Mouse (Mus musculus) forebrain, embryonic 15.5 days (tissue): ENCODE data around the gene Sept14. TPM values are rescaled to one million over a fixed set of nuclear protein-coding genes. Genes with fewer than 3 reads are reported as not detected.
"Not testable (repeated sequence)": the region's sequence is repeated elsewhere in the genome, so short reads cannot be mapped to it uniquely, and the experiment has no call there.

Experiments
- ATAC-seq: fragments of 200-750 bp; cut with Nextera tagmentation; replicated peaks from 2 replicates; pipeline ENCODE4 v1.8.0; 2017; ENCODE audit warnings: mild to moderate bottlenecking, moderate TSS enrichment, moderate library complexity
- H3K27ac ChIP-seq: fragments of 300-500 bp; sonication (generic); replicated peaks from 2 replicates; pipeline ENCODE4 v1.5.1; 2015; ENCODE audit warnings: mild to moderate bottlenecking, inconsistent platforms
- H3K27me3 ChIP-seq: fragments of 300-500 bp; sonication (generic); 2 replicates; pipeline ENCODE4 v1.6.1; 2015; ENCODE audit warnings: inconsistent platforms
- H3K36me3 ChIP-seq: fragments of 300-500 bp; sonication (generic); 2 replicates; pipeline ENCODE4 v1.6.1; 2015; ENCODE audit warnings: mild to moderate bottlenecking, inconsistent platforms
- H3K4me1 ChIP-seq: fragments of 300-500 bp; sonication (generic); 2 replicates; pipeline ENCODE4 v1.6.1; 2015; ENCODE audit warnings: inconsistent platforms
- H3K4me2 ChIP-seq: fragments of 300-500 bp; sonication (generic); replicated peaks from 2 replicates; pipeline ENCODE4 v1.6.1; 2015; ENCODE audit warnings: mild to moderate bottlenecking, inconsistent platforms
- H3K4me3 ChIP-seq: fragments of 300-500 bp; sonication (generic); 2 replicates; pipeline ENCODE4 v1.5.1; 2015; ENCODE audit warnings: mild to moderate bottlenecking, inconsistent platforms
- H3K9ac ChIP-seq: fragments of 300-500 bp; sonication (generic); replicated peaks from 2 replicates; pipeline ENCODE4 v1.6.1; 2015; ENCODE audit warnings: mild to moderate bottlenecking, inconsistent platforms
- H3K9me3 ChIP-seq: fragments of 300-500 bp; sonication (generic); 2 replicates; pipeline ENCODE4 v1.6.1; 2016; ENCODE audit warnings: inconsistent platforms
- WGBS: fragments of 180-500 bp; shearing (Covaris S2); methylation state at CpG from one replicate; pipeline ENCODE4 v1.1.7; 2015; ENCODE audit warnings: mixed read lengths; 5-methylcytosine and 5-hydroxymethylcytosine counted together
- polyA plus RNA-seq: library from polyadenylated mRNA; unstranded; fragments of >200 nt; fragmentation: Nextera tagmentation; extraction: Ambion mirVana; gene quantifications from 2 replicates; pipeline ENCODE4 v1.2.1, GENCODE M21; 2015

The Sept14 gene
- polyA plus RNA-seq, 1 experiment from 2014 or later = not detected

DNA sequence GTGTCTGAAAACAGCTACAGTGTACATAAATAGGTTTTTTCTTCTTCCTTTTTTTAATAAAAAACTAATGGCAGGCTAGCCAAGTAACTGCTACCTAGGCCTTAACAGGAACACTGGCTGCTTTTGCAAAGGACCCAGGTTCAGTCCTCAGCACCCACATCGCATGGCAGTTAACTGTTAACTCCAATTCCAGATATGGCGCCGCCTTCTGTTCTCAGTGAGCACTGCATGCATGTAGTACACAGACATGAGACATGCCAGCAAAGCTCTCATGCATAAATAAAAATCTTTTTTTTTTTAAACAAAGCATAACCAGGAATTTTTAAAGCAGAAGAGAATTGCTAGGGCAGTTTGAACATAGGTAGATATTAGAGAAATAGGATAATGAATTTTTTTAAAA is 11.9 kb upstream of the Sept14 start:
- Histone ChIP-seq H3K4me3 (no peak overlapping the region), H3K27me3 (no peaks in the 10 kb centered on the region), H3K27ac (no peak overlapping the region), H3K4me2 (no peak overlapping the region), H3K36me3 (peaks cover 30% of the 10 kb centered on the region), H3K4me1 (peaks cover 9% of the 10 kb centered on the region), H3K9ac (no peak overlapping the region), H3K9me3 (no peaks in the 10 kb centered on the region)
- no peak for ATAC-seq
- 88% methylated on average over 3 of the region's 3 CpGs for WGBS

DNA sequence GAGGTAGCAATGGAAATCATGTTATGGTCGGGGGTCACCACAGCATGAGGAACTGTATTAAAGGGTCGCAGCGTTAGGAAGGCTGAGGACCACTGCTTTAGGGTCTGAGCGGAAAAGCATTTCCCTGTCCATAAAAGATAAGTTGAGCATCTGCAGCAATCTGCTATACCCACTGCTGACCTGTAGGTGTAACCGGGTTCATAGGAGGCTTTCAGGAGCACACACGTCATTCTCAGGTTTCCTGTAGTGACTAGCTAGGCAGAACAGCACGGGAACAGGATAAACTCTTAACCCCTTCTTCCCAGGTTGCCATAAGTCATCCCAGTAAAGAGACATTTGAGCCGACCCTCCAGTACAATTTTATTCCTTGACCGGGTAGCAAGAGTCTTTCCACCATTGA is 8.7 kb upstream of the Sept14 start:
- Histone ChIP-seq H3K4me1 (peaks cover 13% of the 10 kb centered on the region), H3K4me3 (no peak overlapping the region), H3K27me3 (no peaks in the 10 kb centered on the region), H3K27ac (no peak overlapping the region), H3K36me3 (peaks cover 30% of the 10 kb centered on the region), H3K9me3 (no peaks in the 10 kb centered on the region), H3K4me2 (no peak overlapping the region), H3K9ac (no peak overlapping the region)
- 88% methylated on average over 9 of the region's 9 CpGs for WGBS
- no peak for ATAC-seq

DNA sequence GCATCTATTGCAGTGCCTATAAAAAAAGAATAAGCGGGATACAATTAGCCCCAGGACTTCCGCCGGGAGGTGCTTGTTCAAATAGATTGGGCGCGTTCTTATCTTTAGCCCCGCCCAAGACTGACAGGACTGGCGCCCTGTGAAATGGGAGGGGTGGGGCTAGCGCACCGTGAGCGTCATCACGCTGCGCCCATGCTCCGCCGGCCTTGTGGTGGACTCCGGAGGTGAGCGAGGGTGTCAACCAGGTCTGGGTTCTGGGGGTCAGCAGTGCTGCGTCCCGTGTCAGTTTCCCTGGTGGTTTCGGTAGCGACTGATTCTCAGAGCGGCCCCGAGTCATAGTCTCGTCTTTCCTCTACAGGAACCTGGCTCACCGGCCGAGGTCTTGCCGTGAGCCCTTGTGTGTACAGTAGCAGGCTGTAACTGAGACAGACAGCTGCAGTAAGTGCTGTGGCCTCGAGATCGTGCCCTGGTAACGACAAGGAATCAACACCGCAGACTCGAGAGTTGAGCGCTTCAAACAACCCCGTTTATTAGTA is 7.1 kb upstream of the Sept14 start, which contains the start of gene Mrps17:
Gene Mrps17 (plus strand): TSS at position 172 of the 536 bp plus-strand sequence.
- Histone ChIP-seq H3K27ac (peak within 1 kb of the TSS; percentile 64), H3K9me3 (no peaks in the 10 kb centered on the region), H3K4me1 (peaks cover 13% of the 10 kb centered on the region), H3K27me3 (no peaks in the 10 kb centered on the region), H3K36me3 (peaks cover 30% of the 10 kb centered on the region), H3K4me3 (peak within 1 kb of the TSS; percentile 71), H3K4me2 (peak within 1 kb of the TSS; percentile 78), H3K9ac (peak within 1 kb of the TSS; percentile 68)
- peak; percentile 96 for ATAC-seq
- under 1% methylated on average over 33 of the region's 33 CpGs for WGBS

DNA sequence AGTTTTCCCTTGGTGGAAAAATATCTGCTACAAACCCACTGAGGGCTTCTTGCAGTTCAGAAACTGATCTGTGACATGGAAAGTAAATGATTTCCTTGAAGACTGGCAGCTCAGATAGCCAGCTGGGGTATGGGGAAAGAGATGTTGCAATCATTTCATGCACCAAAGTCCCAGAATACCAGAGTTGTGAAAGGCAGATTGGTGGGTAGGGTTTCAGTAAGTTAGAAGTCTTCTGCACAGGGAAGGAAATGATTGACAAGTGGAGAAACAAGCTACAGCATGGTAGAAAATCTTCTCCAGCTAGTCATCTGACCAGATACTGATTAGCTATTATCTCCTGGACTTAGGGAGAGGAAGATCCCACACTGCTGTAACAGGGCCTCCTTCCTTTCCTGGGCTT is 4.9 kb downstream of the Sept14 start:
- Histone ChIP-seq H3K9me3 (no peaks in the 10 kb centered on the region), H3K4me2 (no peak overlapping the region)
- ATAC-seq = no peak

DNA sequence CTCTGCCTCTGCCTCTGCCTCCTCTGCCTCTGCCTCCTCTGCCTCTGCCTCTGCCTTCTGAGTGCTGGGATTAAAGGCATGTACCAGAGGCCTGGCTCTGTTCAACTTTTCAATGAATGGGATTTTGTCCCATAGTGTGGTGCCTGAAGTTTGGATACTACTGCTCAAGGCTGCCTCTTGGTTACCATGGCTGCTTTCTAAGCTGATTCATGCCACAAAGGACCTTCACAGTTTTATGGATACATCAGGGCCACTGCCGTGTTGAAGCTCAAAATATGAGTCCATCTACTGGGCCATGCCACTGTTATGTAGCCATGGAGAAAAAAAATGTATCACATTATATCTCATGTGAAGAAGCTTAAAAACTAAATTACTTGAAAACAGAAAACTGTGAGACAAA is 6.6 kb downstream of the Sept14 start:
- Histone ChIP-seq H3K27me3 (peaks cover 4% of the 10 kb centered on the region; the same call in 1 of the 2 replicates), H3K9me3 (no peaks in the 10 kb centered on the region), H3K9ac (no peak overlapping the region), H3K27ac (no peak overlapping the region), H3K4me1 (no peaks in the 10 kb centered on the region), H3K4me2 (no peak overlapping the region), H3K36me3 (no peaks in the 10 kb centered on the region), H3K4me3 (no peak overlapping the region)
- WGBS = 85% methylated on average over 1 of the region's 1 CpGs
- ATAC-seq = no peak

More for the DNA sequence above, 4.9 kb downstream of the Sept14 start:
- H3K27ac ChIP-seq = no peak overlapping the region
- no peak overlapping the region for H3K4me3 ChIP-seq
- no peak overlapping the region for H3K9ac ChIP-seq
- no peaks in the 10 kb centered on the region for H3K36me3 ChIP-seq
- H3K4me1 ChIP-seq = no peaks in the 10 kb centered on the region
- H3K27me3 ChIP-seq = peaks cover 4% of the 10 kb centered on the region; the same call in 1 of the 2 replicates

DNA sequence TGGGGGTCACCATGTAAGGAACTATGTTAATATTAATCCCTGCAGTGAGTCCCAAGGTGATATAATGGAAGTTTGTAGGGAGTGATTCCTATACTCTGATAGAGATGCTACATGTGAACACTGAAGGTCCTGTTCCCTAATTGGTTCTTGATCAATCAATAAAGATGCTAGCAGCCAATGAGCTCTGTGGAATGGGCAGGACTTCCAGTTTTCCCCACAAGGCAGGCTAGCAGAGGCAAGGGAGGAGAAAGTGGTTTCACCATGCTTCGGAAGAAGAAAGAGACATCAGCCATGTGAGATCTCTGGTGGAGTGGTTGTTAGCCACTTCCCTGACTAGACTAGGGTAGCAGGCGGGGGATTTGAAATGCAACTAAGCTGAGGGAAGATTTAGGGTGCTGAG is 7.8 kb downstream of the Sept14 start:
- 37% methylated on average over 2 of the region's 2 CpGs for WGBS

DNA sequence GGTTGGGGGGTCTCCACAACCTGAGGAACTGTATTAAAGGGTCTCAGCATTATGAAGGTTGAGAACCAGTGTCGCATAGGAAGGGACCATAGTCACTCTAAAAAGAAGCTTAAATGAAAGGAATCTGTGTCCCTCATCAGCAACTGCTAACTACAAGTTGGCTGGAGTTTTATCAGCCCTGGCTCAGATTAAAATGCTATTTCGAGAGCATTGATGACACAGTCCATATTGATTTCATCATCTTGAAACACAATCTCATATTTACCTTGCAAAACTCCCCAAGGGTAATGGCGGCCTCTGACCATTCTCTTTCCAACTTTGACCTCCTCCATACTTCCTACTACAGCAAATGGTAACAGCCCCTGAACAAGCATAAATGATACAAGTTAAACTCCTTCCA is 17.8 kb downstream of the Sept14 start:
- Histone ChIP-seq H3K4me1 (no peaks in the 10 kb centered on the region), H3K36me3 (no peaks in the 10 kb centered on the region), H3K27ac (no peak overlapping the region), H3K4me3 (no peak overlapping the region), H3K9me3 (no peaks in the 10 kb centered on the region), H3K4me2 (no peak overlapping the region), H3K9ac (no peak overlapping the region), H3K27me3 (no peaks in the 10 kb centered on the region; the same call in 1 of the 2 replicates)
- ATAC-seq = no peak
- 84% methylated on average over 3 of the region's 3 CpGs for WGBS

More for the DNA sequence above, 7.8 kb downstream of the Sept14 start:
- ATAC-seq = no peak
- Histone ChIP-seq H3K36me3 (no peaks in the 10 kb centered on the region), H3K27me3 (peaks cover 4% of the 10 kb centered on the region; the same call in 1 of the 2 replicates), H3K27ac (no peak overlapping the region), H3K4me1 (no peaks in the 10 kb centered on the region), H3K9ac (no peak overlapping the region), H3K9me3 (no peaks in the 10 kb centered on the region), H3K4me2 (no peak overlapping the region), H3K4me3 (no peak overlapping the region)

DNA sequence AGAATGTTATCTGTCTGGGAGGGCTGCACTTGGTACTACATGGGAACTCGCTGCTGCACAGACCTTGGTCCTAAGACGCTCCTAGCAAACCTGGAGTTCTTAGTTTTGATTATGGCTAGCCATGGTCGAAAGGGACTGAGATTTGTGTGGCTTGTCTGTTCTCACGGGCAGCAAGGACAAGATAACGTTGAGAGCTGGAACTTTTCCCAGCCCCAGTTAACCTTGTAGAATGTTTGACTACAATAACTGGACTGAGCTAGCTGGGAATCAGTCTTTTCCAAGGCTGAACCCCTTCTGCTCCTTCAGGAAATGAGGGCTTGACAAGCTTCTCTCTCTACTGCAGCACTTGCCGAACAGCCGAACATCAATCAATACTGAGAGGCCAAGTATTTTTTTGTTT is 20.7 kb downstream of the Sept14 start:
- H3K9ac ChIP-seq = no peak overlapping the region
- H3K36me3 ChIP-seq = no peaks in the 10 kb centered on the region
- no peaks in the 10 kb centered on the region for H3K27me3 ChIP-seq
- no peak for ATAC-seq
- H3K27ac ChIP-seq = no peak overlapping the region
- no peaks in the 10 kb centered on the region for H3K4me1 ChIP-seq
- 83% methylated on average over 7 of the region's 7 CpGs for WGBS
- H3K4me2 ChIP-seq = no peak overlapping the region
- H3K9me3 ChIP-seq = no peaks in the 10 kb centered on the region
- H3K4me3 ChIP-seq = no peak overlapping the region

DNA sequence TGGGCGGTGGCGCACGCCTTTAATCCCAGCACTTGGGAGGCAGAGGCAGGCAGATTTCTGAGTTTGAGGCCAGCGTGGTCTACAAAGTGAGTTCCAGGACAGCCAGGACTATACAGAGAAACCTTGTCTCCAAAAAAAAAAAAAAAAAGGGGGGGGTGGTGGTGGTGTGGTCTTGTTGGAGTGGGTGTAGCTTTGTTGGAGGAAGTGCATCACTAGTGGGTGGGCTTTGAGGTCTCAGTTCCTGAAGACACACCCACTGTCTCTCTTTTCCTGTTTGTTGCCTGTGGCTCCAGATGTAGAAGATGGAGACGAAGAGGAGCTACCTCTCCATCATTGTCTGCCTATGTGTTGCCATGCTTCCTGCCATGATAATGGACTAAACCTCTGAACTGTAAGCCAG is 23.2 kb downstream of the Sept14 start:
- WGBS = 93% methylated on average over 5 of the region's 5 CpGs
- not testable (repeated sequence) for H3K27me3 ChIP-seq, ATAC-seq, H3K36me3 ChIP-seq, H3K27ac ChIP-seq, H3K4me1 ChIP-seq, H3K4me2 ChIP-seq, H3K9ac ChIP-seq, H3K9me3 ChIP-seq, H3K4me3 ChIP-seq

DNA sequence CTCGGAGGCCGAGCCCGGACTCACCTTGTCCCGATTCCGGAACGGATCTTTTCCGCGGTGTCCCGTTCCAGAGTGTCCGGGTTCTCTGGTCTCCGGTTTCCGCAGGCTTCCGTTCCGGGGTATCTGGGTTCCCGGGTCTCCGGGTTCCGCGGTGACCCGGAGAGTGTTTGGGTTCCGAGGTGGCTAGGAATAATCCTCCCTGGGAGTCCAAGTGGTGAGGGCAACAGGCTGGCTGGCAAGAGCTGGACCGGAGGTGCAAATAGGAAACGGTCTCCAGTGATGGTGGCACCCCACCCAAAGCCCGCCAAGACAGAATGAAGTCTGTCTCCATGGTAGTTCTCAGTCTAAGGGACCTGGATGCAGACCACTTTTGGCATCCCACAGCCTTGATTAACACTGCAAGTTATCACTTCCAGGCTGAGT is 38.3 kb downstream of the Sept14 start, which contains the start of gene Zfp11:
Gene Zfp11 (minus strand): TSS at position 64 of the 423 bp plus-strand sequence.
- H3K9me3 ChIP-seq = no peaks in the 10 kb centered on the region
- H3K9ac ChIP-seq = peak within 1 kb of the TSS; percentile 91
- peaks cover 13% of the 10 kb centered on the region for H3K4me1 ChIP-seq
- H3K27ac ChIP-seq = peak within 1 kb of the TSS; percentile 39
- H3K36me3 ChIP-seq = no peaks in the 10 kb centered on the region
- peak within 1 kb of the TSS; percentile 75 for H3K4me3 ChIP-seq
- peak within 1 kb of the TSS; percentile 80 for H3K4me2 ChIP-seq
- peak; percentile 84 for ATAC-seq
- WGBS = 2% methylated on average over 23 of the region's 23 CpGs
- H3K27me3 ChIP-seq = no peaks in the 10 kb centered on the region

DNA sequence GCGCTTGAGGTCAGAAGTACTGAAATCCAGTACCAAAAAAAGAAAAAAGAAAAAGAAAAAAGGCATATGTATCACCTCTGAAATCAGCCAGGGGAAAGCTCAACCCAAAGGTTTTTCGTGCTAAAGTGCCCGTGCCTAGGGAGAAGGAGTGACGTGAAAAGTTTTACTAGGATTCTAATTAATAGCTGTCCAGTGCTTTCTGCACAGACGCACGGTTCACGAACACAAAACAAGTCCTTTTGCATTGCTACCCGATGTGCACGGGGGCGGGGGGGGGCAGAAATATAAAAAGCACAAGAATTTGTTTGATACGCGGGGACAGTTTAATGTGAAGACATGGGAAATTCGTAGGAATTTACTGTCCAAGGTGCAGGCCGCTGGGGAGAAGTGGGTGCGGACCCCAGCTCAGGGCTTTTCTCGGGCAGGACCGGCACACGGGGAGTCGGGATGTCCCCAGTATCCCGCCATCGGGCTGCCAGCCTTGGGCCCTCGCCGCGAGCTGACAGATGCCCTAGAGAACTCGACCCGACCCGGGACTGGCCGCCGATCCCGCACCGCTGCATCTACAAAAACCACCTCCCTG is 38.8 kb downstream of the Sept14 start:
- Histone ChIP-seq H3K27ac (peak overlapping the region; percentile 39; the same call in 1 of the 2 replicates), H3K9me3 (no peaks in the 10 kb centered on the region), H3K4me1 (peaks cover 13% of the 10 kb centered on the region), H3K9ac (peak overlapping the region; percentile 91), H3K4me3 (peak overlapping the region; percentile 75), H3K27me3 (no peaks in the 10 kb centered on the region), H3K36me3 (no peaks in the 10 kb centered on the region), H3K4me2 (peak overlapping the region; percentile 80)
- ATAC-seq = peak; percentile 73; the same call in 1 of the 2 replicates
- WGBS = 1% methylated on average over 31 of the region's 31 CpGs

DNA sequence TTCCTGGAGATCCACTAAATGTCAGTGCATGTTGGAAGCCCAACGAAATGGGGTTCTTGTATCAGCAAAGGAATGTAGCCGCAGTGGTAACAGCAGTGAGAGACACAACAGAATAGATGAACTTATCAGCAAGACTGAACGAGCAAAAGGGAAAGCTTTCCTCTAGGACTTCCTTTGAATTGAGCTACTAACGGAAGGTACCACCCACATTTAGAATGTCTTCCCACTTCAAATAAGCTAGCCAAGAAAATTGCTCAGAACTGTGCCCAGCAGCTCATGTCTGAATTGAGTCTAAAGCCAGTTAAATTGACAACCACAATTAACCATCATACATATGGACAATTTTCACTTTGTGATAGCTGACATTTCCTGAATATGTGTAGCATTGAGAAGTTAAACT is 40.5 kb downstream of the Sept14 start:
- Histone ChIP-seq H3K9me3 (no peaks in the 10 kb centered on the region), H3K27ac (no peak overlapping the region), H3K9ac (no peak overlapping the region), H3K36me3 (no peaks in the 10 kb centered on the region), H3K4me2 (no peak overlapping the region), H3K4me3 (no peak overlapping the region), H3K27me3 (no peaks in the 10 kb centered on the region), H3K4me1 (peaks cover 13% of the 10 kb centered on the region)
- no peak for ATAC-seq
- WGBS = 91% methylated on average over 4 of the region's 4 CpGs
